Mouse (Mus musculus) lung, embryonic 14.5 days (tissue): ENCODE measurements at regions not wholly inside any gene's neighbourhood (a gene's known extent, or its start where the extent isn't known, plus 50 kb on each side); places are given as distances from the start of the nearest gene placed in this dataset.

ENCODE experiments used
- ATAC-seq: fragments of 200-750 bp; cut with Nextera tagmentation; 2 replicates; pipeline ENCODE4 v1.8.0; 2017; ENCODE audit warnings: mild to moderate bottlenecking, moderate TSS enrichment, moderate library complexity; ENCODE audit not compliant: insufficient read depth
- DNase-seq: peaks from one replicate; pipeline ENCODE4 v3.0.0-alpha.2; 2015
- H3K27ac ChIP-seq: fragments of 300-500 bp; sonication (generic); 2 replicates; pipeline ENCODE4 v1.5.1; 2014; ENCODE audit warnings: low read depth, mild to moderate bottlenecking, moderate library complexity
- H3K27me3 ChIP-seq: fragments of 300-500 bp; sonication (generic); 2 replicates; pipeline ENCODE4 v1.6.1; 2014; ENCODE audit warnings: low read length, control low read depth; ENCODE audit not compliant: insufficient read depth
- H3K36me3 ChIP-seq: fragments of 300-500 bp; sonication (generic); 2 replicates; pipeline ENCODE4 v1.6.1; 2014; ENCODE audit warnings: control low read depth; ENCODE audit not compliant: insufficient read depth
- H3K4me1 ChIP-seq: fragments of 300-500 bp; sonication (generic); 2 replicates; pipeline ENCODE4 v1.6.1; 2014; ENCODE audit warnings: antibody characterized with exemption, control low read depth; ENCODE audit not compliant: insufficient read depth
- H3K4me2 ChIP-seq: fragments of 300-500 bp; sonication (generic); 2 replicates; pipeline ENCODE4 v1.6.1; 2014; ENCODE audit warnings: mild to moderate bottlenecking
- H3K4me3 ChIP-seq: fragments of 300-500 bp; sonication (generic); 2 replicates; pipeline ENCODE4 v1.5.1; 2014; ENCODE audit warnings: low read depth, low read length
- H3K9ac ChIP-seq: fragments of 300-500 bp; sonication (generic); 2 replicates; pipeline ENCODE4 v1.6.1; 2014
- H3K9me3 ChIP-seq: fragments of 300-500 bp; sonication (generic); 2 replicates; pipeline ENCODE4 v1.6.1; 2016; ENCODE audit warnings: low read depth, low read length, control low read depth
- CTCF ChIP-seq: IDR thresholded peaks from 2 replicates; pipeline ENCODE4 v1.5.1; 2016; ENCODE audit warnings: antibody characterized with exemption, low read depth
- WGBS: fragments of 180-500 bp; shearing (Covaris S2); extraction: QIAGEN DNeasy Blood & Tissue Kit; methylation state at CpG from one replicate; pipeline ENCODE4 v1.1.7; 2014; 5-methylcytosine and 5-hydroxymethylcytosine counted together

DNA sequence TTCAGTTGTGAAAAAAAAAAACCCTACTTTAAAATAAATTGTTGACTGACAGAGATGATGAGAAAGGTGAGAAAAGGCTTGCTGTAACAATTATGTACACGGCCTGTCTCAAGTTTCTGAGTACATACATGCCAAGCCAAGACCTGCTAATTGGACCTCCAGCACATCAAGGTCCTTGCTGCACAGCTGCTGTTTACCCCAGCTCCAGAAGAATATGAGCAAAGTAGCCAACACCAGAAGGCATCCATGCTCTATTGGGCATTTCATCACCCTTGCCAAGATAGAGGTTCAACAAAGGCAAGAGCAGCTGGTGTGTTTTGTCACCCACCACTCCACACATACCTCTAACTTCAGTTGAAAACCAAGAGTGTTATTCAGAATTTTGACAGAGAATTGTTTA is 109.2 kb upstream of the Ccdc85a start:
- Histone ChIP-seq H3K36me3 (no peaks in the 10 kb centered on the region), H3K27me3 (no peaks in the 10 kb centered on the region), H3K27ac (peak overlapping the region; percentile 72), H3K9me3 (no peaks in the 10 kb centered on the region), H3K9ac (no peak overlapping the region), H3K4me3 (no peak overlapping the region), H3K4me2 (no peak overlapping the region), H3K4me1 (0 out of 2 replicates have a peak, but pooled peaks cover 3% of the 10 kb centered on the region)
- ATAC-seq (peak; percentile 64; the same call in 1 of the 2 replicates), DNase-seq (peak; percentile 8)
- WGBS, result 6% methylated on average over 1 of the region's 1 CpGs
- no peak for TF ChIP-seq CTCF

DNA sequence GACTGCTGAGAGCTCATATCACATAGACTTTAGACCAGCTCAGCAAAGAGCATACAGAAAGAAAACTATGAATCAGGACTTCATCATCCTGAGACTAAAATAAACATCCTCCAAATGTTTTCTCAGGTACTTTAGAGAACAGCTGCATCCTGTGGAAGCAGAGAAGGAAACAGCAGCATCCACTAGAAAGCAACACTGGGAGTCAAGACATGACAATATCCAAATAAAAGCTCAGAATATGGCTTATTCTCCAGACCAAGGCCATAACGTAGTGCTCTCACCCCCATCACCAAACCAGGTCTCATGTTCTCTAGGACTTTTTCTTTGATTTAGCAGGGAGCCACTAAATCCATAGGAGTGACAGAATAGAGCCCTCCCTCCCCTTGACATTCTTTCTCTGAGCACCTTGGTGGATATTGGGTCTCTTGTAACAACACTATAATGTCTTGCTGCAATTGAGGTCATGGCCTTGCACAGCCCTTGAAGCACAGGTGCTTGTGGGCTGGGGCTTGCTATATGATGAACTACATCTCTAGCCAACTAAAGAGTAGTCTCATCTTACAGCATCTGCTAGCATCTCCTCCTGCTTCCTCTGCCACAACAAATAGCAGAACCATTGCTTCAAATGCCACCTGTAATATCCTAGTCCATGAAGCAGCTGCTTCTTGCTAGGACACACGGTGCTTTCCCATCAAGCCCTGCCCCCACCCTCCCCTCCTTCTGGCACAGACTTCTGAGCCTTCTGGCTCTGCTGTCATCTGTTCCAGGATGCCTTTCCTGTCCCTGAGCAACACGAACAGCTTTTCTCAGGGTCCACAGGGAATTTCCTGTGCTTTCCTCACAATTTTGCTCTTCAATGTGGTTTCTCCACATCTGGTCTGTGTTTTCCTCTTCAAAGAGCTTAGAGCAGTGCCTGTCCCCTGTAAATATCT is 108.4 kb upstream of the Ccdc85a start:
- no peak for TF ChIP-seq CTCF
- peak; percentile 79 for ATAC-seq
- Histone ChIP-seq H3K27me3 (no peaks in the 10 kb centered on the region), H3K36me3 (no peaks in the 10 kb centered on the region), H3K4me2 (no peak overlapping the region), H3K9ac (no peak overlapping the region), H3K9me3 (no peaks in the 10 kb centered on the region), H3K4me1 (no peaks in the 10 kb centered on the region), H3K4me3 (no peak overlapping the region), H3K27ac (peak overlapping the region; percentile 72; the same call in 1 of the 2 replicates)
- peak; percentile 50 for DNase-seq
- 13% methylated on average over 3 of the region's 3 CpGs for WGBS

DNA sequence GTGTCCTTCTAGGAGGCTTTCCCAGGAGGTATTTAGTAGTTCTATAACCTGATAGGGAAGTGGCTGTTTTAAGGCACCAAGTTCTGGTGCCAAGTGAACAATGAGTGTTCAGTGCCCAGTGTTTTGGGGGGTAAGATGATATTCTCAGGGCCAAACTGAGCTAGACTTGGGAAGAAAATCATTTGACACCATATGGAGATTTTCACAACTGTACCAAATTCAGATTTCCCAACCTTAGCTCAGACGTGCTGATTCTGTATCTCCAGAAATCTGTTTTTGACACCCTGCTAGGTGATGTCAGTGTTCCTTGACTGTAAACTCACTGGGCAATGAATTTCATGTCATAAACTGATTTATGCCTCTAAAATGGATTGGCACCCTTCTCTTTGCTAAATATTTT is 104.3 kb upstream of the Ccdc85a start:
- ATAC-seq (no peak), DNase-seq (no peak)
- no peaks in the 10 kb centered on the region for H3K36me3 ChIP-seq
- no peak overlapping the region for H3K9ac ChIP-seq
- H3K4me2 ChIP-seq, result no peak overlapping the region
- no peak overlapping the region for H3K4me3 ChIP-seq
- no peaks in the 10 kb centered on the region for H3K27me3 ChIP-seq
- no peaks in the 10 kb centered on the region for H3K4me1 ChIP-seq
- 52% methylated on average over 1 of the region's 1 CpGs for WGBS
- no peak overlapping the region for H3K27ac ChIP-seq
- no peak for TF ChIP-seq CTCF
- no peaks in the 10 kb centered on the region for H3K9me3 ChIP-seq

DNA sequence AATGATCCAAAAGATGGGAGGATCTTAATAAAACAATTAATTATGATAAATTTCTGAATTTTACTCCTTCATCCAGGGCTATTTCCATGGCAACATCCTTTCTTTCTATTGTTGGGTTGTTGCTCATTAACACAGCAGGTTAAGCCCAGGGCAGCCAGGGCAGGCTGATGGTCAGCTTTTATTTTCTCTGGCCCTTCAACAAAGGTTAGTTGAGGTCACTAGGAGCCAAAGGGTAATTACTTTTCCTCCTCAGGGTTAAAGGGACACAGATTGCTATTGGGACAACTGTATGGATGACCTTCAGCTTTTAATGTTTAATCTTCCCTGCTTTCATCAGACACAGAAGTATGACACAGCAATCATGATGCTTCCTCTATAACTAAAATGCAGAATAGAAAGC is 101.3 kb upstream of the Ccdc85a start:
- no peak overlapping the region for H3K4me2 ChIP-seq
- H3K4me3 ChIP-seq, result no peak overlapping the region
- H3K36me3 ChIP-seq, result no peaks in the 10 kb centered on the region
- no peak for ATAC-seq
- H3K9ac ChIP-seq, result no peak overlapping the region
- no peaks in the 10 kb centered on the region for H3K9me3 ChIP-seq
- H3K4me1 ChIP-seq, result no peaks in the 10 kb centered on the region
- no peaks in the 10 kb centered on the region for H3K27me3 ChIP-seq
- no peak for TF ChIP-seq CTCF
- DNase-seq, result no peak
- no peak overlapping the region for H3K27ac ChIP-seq

DNA sequence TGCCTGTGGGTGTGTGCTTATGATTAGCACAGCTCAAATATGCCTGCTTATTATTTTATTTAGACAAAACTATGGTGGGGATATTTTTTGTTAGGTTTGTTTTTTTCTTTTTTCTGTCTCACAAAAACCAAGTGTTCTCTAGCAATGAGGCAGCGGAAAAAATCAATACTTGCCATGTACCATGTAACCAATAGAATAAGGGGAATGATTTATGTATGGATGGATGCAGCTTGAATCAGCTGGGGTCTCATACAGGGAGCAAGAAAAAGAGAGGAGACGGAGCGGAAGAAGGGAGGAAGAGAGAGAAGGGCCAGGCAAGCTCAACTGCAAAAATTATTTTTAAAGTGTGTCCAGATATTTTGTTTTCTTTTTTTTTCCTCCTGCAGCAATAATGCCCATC is 97.2 kb upstream of the Ccdc85a start:
- 88% methylated on average over 3 of the region's 3 CpGs for WGBS

DNA sequence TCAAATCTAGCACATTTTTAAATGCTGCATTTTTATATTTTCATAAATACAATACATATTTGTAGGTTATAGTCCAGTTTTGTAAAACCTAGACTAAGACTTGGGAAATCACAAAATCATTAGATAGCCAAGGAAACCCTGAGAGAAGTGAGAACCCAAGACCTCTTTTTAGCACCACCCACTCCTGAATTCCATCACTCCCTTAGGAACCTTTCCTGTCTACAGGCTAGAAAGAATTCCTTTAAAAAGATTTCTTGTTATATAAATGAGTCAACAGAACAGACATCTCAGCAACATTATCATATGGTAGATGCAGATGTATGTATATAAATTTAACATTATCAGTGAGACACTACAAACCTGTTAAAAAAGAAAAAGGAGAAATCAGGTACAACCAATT is 86.6 kb upstream of the Ccdc85a start:
- Histone ChIP-seq H3K4me2 (no peak overlapping the region), H3K4me1 (no peaks in the 10 kb centered on the region), H3K9ac (no peak overlapping the region), H3K4me3 (no peak overlapping the region), H3K9me3 (no peaks in the 10 kb centered on the region), H3K36me3 (no peaks in the 10 kb centered on the region), H3K27ac (no peak overlapping the region), H3K27me3 (no peaks in the 10 kb centered on the region)
- ATAC-seq (no peak), DNase-seq (no peak)
- no peak for TF ChIP-seq CTCF

More for the DNA sequence above, 97.2 kb upstream of the Ccdc85a start:
- H3K9ac ChIP-seq, result no peak overlapping the region
- H3K4me2 ChIP-seq, result no peak overlapping the region
- no peak for TF ChIP-seq CTCF
- H3K4me1 ChIP-seq, result no peaks in the 10 kb centered on the region
- ATAC-seq (no peak), DNase-seq (no peak)
- H3K27me3 ChIP-seq, result no peaks in the 10 kb centered on the region
- H3K4me3 ChIP-seq, result no peak overlapping the region
- no peak overlapping the region for H3K27ac ChIP-seq
- no peaks in the 10 kb centered on the region for H3K36me3 ChIP-seq
- H3K9me3 ChIP-seq, result no peaks in the 10 kb centered on the region

DNA sequence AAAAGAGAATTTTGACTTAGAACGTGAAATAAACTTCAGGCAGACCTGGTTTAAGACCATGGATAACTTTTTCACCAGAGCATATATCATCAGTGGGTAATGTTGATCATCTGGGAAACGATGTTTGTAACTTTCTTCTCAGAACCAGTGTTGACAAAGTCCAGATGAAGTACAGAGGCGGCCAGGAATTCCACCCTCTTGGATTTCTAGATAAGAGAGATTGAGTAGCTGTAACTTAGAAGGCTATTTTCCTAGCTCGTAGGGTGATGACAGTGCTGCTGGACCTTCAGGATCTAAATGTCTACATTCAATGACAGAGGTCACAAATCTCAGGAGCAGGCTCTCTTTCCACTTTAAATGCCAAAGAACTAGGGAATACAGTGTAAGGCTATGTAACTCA is 85.2 kb upstream of the Ccdc85a start:
- no peaks in the 10 kb centered on the region for H3K36me3 ChIP-seq
- no peak overlapping the region for H3K27ac ChIP-seq
- H3K9me3 ChIP-seq, result no peaks in the 10 kb centered on the region
- ATAC-seq (no peak), DNase-seq (no peak)
- WGBS, result 21% methylated on average over 4 of the region's 4 CpGs
- no peak overlapping the region for H3K4me3 ChIP-seq
- no peaks in the 10 kb centered on the region for H3K4me1 ChIP-seq
- no peak overlapping the region for H3K9ac ChIP-seq
- H3K4me2 ChIP-seq, result no peak overlapping the region
- no peaks in the 10 kb centered on the region for H3K27me3 ChIP-seq
- no peak for TF ChIP-seq CTCF
